Mouse (Mus musculus) testis, adult 2 months (tissue): Measurements from ENCODE around the gene Sell.

Experiments
- CTCF ChIP-seq: fragments of 200-500 bp; IDR thresholded peaks from 2 replicates; pipeline ENCODE4 v1.5.1; 2012; ENCODE audit warnings: low read depth, mild to moderate bottlenecking, inconsistent platforms, low read length, moderate library complexity; ENCODE audit not compliant: control insufficient read depth, insufficient read depth, insufficient replicate concordance
- POLR2A ChIP-seq: fragments of 200-500 bp; IDR thresholded peaks from 2 replicates; pipeline ENCODE4 v1.6.1; 2012; ENCODE audit warnings: low read depth, mild to moderate bottlenecking, inconsistent platforms, low read length, moderate library complexity; ENCODE audit not compliant: control insufficient read depth

- no peak for TF ChIP-seq CTCF
- TF ChIP-seq POLR2A: no peak
These were observed 18.2 kb upstream of the Sell start for GRCm38 (mm10) chr1:164043549-164043948.
